Mouse (Mus musculus) testis, adult 2 months (tissue): ENCODE data around the gene Rad51b.

Source experiments
- CTCF ChIP-seq: fragments of 200-500 bp; IDR thresholded peaks from 2 replicates; pipeline ENCODE4 v1.5.1; 2012; ENCODE audit warnings: low read depth, mild to moderate bottlenecking, inconsistent platforms, low read length, moderate library complexity; ENCODE audit not compliant: control insufficient read depth, insufficient read depth, insufficient replicate concordance
- POLR2A ChIP-seq: fragments of 200-500 bp; IDR thresholded peaks from 2 replicates; pipeline ENCODE4 v1.6.1; 2012; ENCODE audit warnings: low read depth, mild to moderate bottlenecking, inconsistent platforms, low read length, moderate library complexity; ENCODE audit not compliant: control insufficient read depth

- TF ChIP-seq POLR2A: no peak
- TF ChIP-seq CTCF: no peak
Measured at GRCm38 (mm10) chr12:79729926-79730506, 432.9 kb downstream of the Rad51b start.
